Mouse (Mus musculus) right cerebral cortex, adult 2 months (tissue): Measurements from ENCODE around the gene Rnf114.

Source experiments
- DNase-seq, 2 experiments: peaks; one replicate each; pipeline ENCODE4 v3.0.0; 2021 to 2022; ENCODE audit warnings: low spot score in 2 of 2

Rnf114 gene

GRCm38 (mm10) chr2:167503896-167504349, 11.5 kb downstream of the Rnf114 start:
- DNase-seq, result peak in 1 of 2 experiments; percentile 54

GRCm38 (mm10) chr2:167505127-167505526, 12.7 kb downstream of the Rnf114 start:
- no peak for DNase-seq

DNA sequence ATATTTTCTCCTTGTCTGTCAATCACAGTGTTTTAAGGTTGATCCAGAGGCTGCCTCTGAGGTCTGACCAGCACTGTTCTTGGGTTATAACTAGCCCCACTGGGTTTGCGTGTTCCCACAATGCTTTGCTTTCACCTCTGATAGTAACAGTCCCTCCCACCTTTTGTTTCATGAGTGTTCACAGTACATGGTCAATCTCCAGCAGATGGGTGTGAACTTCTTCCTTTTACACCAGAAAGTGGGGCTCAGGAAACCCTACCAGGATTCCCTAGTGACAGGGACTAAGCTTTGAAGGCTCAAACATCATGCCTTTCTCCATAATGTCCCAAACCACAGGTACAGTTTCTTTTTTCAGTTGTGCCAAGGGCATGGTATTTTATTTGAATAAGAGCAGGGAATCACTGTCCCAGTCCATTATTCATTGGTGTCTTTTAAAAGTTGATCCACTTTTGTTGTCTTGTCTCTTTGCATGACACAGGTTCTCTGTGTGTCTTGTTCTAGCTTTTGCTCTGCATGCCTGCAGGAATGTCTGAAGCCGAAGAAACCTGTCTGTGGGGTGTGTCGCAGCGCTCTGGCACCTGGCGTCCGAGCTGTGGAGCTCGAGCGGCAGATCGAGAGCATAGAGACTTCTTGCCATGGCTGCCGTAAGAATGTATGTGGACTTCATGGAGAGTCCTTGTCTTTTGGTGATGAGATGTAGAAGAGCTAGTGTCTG, 14.3 kb downstream of the Rnf114 start:
- no peak for DNase-seq

DNA sequence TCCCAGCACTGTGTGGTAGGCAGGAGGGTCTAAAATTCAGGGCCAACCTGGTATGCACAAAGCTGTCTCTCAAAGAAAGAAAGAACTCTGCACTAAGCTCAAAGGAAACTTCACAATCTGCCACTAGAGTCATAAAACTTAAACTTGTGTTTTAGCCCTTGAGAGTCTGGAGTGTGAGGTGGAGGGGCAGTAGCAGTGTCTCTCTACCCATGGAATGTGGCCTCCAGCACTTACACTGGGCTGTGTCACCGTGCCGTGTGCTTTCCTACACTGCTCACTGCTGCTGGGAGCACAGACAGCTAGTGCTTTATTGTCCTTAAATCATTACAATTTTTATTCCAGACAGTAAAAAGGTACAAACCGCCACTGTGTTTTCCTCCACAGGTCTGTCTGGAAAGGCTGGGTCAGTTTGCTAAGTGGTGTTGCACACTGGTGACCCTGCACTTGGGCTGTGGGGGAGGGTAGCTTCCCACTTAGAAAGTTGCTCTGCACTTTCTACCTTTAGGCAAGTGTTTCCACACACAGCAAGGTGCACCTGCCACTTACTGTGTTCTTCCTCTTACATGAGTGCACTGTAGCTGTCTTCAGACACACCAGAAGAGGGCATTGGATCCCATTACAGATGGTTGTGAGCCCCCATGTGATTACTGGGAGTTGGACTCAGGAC, 15.4 kb downstream of the Rnf114 start:
- DNase-seq, result no peak

DNA sequence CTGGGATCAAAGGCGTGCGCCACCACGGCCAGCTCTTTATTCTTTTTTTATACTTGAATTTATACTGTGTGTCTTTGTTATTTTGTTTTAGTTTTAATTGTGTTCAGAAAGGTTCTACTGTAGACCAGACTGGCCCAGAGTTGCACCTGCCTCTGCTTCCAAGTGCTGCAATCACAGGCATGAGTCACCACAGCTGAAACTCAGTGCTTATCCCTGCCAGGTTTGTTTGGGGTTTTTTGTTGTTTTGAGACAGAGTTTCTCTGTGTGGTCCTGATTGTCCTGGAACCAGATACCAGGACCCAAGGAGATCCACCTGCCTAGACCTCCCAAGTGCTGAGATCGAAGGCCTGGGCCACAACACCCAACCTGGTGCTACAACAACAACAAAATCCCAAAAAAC, 16.1 kb downstream of the Rnf114 start:
- no peak for DNase-seq

DNA sequence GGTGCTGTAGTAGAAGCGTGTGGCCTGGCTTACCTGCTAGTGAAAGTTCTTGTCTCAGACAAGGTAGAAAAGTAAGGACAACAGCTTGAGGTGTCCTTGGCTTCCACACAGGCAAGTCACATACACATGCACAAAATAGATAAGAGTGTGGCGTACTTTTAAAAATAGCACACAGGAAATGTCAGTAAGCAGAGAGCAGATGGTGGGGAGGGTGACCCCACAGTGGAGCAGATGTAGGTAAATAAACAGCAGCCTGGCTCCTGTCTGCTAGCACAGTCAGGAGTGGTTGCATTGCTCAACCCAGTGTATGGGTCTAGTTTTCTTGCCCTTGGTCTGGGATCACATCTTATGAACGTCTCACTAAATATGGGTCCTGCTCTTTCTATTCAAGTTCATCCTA, 18.0 kb downstream of the Rnf114 start:
- no peak for DNase-seq

DNA sequence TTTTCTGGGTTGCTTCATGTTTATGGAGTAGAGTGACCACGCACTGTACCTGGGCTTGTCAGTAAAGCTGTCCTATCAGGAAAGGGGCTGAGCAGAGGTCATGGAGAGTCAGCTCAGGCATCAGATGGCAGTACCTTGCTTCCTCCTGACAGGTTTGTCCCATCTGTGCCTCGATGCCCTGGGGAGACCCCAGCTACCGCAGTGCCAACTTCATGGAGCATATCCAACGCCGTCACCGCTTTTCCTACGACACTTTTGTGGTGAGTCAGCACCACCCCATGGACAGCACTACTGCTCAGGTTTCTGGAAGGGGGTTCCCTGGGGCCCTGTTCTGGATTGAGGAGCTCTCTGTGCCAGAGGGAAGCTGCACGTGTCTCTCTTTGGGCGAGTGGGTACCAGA, 19.9 kb downstream of the Rnf114 start:
- no peak for DNase-seq

DNA sequence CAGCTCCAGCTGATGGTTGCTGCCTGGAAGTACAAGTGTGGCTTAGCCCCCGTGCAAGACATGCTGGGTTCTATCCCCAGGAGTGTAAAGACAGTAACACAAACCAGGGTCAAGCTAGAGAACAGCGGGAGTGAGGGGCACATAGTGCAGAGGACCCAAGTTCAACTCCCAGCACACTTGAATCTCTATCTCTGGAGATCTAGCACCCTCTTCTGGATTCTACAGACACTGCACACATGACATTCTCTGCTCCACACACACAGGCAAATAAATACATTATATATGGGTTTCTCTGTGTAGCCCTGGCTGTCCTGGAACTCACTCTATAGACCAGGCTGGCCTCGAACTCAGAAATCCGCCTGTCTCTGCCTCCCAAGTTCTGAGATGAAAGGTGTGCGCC, 20.5 kb downstream of the Rnf114 start:
- no peak for DNase-seq

GRCm38 (mm10) chr2:167514641-167515040, 22.2 kb downstream of the Rnf114 start:
- DNase-seq, result no peak

- no peak for DNase-seq
Observed at GRCm38 (mm10) chr2:167515688-167516087, 23.2 kb downstream of the Rnf114 start.

- no peak for DNase-seq
Observed at GRCm38 (mm10) chr2:167519606-167520252, 27.3 kb downstream of the Rnf114 start.

DNA sequence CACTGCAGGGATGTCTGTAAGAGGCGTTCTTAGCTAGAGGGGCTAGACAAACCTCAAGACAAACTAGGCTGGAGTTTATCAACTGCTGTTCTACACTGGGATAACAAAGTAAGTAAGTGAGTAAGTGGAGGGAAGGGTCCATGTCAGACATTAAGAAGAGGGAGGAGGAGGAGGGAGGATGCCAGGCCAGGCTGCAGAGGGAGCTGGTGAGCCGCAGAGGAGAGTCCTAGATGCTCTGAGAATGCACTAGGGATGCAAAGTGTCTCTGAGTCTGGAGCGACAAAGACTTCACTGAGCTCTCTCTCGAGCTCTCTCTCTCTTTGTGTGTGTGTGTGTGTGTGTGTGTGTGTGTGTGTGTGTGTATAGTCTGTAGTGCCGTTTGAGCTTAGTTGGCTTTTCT, 35.8 kb downstream of the Rnf114 start:
- DNase-seq, result peak; percentile 41 to 46

DNA sequence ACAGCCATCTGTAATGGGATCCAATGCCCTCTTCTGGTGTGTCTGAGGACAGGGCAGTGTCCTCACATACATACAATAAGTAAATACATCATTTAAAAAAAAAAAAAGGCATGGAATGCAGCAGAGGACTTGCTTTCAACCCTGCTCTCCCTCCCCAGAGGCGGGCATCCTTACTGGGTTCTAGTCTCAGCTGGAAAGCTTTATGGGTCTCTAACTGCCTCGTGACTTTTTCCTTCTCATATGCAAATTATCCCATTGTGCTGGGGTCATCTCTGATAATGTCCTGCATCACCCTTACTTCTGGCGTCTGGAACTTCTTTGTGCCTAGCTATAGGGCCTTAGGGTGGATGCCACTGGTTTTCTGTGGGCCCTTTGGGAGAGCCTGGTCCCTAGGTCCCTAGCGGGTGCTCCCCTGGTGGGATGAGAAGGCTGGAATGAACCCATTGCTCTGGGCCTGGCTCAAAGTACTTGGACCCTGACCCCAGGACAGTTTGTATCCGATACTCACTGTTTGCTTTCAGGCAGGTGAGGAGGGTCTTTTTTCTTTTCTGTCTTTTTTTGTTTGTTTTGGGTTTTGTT, 37.6 kb downstream of the Rnf114 start:
- DNase-seq, result no peak

DNA sequence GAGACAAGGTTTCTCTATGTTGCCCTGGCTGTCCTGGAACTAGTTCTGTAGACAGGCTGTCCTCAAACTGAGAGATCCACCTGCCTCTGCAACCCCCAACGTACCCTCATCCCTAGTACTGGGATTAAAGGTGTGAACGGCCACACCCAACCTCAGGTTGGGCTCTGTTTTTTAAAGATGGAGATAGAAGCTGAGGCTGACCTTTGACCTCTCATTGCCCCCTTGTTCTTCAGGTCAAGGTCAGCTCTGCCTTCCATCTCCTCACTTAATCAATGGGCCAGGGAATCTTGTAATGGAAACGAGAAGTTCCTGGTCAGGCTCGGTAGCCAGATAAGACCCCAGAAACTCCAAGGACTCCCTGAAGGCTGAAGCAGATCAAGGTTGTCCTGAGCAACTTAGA, 38.1 kb downstream of the Rnf114 start:
- DNase-seq, result no peak

GRCm38 (mm10) chr2:167532131-167532530, 39.7 kb downstream of the Rnf114 start:
- peak; percentile 30 to 34 for DNase-seq

- no peak for DNase-seq
Observed at GRCm38 (mm10) chr2:167533880-167534279, 41.4 kb downstream of the Rnf114 start.

DNA sequence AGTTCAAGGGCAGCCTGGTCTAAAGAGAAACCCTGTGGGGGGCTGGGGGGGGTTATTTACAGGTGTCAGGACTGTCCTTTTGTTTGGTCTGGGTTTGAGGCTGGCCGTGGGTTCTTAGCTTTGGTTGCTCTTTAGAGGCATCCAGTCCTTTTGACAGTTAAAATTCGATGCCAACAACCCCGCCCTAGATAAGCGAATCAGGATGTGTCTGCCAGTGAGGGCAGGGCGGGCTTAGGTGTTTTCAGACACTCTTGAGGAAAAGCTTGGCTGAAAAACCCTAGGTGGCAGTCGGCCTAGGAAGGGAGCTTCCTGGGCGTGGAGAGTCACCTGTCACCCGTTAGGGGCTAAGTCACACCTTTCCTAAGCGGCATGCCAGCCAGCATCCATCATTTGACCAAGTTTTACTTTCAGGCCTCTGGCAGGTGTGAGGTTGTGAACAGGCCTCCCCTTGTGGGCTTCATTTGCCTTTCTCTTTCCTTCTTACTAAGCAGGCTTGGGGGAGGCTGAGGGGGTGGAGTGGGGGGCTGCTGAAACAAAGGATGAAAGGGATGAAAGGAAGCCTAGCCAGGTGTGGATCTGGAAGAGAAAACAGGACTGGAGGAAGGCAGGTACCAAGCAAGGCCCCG, 44.0 kb downstream of the Rnf114 start:
- no peak for DNase-seq

DNA sequence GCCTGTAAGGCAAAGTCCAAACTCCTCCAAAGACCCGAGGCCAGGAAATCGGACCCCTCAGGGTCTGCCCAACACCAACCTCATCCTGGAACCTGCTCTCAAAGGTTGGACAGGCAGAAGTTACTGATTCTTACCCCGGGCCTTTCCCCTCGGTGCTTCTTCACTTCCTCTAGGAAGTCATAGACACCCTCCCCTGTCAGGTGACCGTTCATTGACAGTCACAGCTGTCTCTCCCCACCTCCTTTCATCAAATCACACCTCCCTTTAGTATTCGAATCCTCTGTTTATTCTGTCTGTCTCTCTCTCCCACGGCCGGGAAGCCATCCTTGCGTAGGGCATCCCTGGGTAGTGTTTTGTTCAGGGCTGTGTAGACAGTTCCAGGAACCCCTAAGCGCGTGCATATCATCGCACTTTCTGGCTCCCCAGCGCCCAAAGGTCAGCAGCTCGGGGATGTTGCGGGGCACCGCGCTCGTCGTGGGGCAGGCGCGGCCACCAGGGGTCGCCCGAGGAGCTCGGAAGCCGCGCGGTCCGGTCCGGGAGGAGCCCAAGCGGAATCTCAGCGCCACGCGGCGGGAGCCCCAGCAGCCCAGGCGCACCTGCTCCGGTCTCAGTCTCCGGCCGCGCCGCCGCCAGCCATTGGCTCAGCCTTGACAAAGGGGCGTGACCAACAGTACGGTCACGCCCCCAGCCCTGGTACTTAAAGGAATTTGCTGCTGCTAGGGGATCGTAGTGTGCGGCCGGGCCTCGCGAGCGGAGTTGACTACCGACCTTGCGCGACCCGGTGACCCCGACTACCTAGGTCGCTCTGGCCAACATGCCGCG, 45.2 kb downstream of the Rnf114 start, which contains the start of gene Snai1:
Gene Snai1 (plus strand): TSS at position 720 of the 822 bp plus-strand sequence.
- DNase-seq, result peak; percentile 70 to 73

DNA sequence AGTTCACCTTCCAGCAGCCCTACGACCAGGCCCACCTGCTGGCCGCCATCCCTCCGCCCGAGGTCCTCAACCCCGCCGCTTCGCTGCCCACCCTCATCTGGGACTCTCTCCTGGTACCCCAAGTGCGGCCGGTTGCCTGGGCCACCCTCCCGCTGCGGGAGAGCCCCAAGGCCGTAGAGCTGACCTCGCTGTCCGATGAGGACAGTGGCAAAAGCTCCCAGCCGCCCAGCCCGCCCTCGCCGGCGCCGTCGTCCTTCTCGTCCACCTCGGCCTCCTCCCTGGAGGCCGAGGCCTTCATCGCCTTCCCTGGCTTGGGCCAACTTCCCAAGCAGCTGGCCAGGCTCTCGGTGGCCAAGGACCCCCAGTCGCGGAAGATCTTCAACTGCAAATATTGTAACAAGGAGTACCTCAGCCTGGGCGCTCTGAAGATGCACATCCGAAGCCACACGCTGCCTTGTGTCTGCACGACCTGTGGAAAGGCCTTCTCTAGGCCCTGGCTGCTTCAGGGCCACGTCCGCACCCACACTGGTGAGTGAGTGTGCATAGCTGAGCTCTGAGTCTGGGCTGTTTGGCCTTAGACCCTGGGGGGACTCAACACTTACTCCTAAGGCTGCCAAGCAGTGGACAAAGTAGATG, 46.3 kb downstream of the Rnf114 start:
- no peak for DNase-seq
